Mouse (Mus musculus) thymus, adult 2 months (tissue): Measurements from ENCODE around the gene Med24.

Source experiments
- CTCF ChIP-seq: fragments of 200-500 bp; IDR thresholded peaks from 2 replicates; pipeline ENCODE4 v1.5.1; 2012; ENCODE audit warnings: mild to moderate bottlenecking, control low read depth, low read length, moderate library complexity, borderline replicate concordance; ENCODE audit not compliant: control insufficient read depth, poor library complexity, insufficient read depth; ENCODE audit errors: extremely low read depth
- POLR2A ChIP-seq: fragments of 200-500 bp; IDR thresholded peaks from 2 replicates; pipeline ENCODE4 v1.6.1; 2012; ENCODE audit warnings: mild to moderate bottlenecking, low read length, control low read depth, moderate library complexity; ENCODE audit not compliant: control insufficient read depth, poor library complexity, insufficient read depth; ENCODE audit errors: extremely low read depth

DNA sequence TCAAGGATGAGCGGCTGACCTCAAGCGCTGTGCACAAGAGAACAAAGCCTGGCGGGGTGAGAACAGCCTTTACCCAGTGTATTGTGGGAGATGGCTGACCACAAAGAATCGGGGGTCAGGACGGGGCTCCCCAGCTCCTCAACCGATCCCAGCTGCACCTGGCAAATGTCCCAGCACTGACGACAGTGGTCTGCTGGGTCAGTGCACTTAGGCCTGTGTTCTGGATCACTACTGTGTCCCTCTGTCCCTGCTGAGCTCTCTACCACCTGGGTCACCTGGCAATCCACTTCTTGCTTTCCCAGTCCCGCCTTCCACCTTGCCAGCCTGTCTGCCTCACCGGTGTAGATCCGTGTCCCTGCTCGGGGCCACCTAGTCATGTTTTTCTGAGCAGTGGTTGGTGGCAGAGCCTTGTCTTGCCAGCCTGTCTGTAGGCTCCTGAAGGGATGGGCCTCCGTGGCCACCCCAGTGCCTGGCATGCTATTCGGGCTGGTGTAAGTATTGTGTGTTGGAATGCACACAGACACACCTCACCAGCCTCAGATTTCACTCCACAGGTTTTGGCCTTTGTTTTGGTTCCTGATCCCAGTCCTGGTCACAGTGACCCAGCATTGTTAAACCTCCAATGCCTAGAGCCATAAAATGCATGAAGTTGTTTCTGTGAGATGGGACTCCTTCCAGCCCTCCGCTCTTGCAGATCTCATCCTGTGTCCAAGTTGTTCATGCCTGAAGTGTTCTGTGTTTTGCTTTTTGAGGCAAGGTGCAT lies 32.6 kb downstream of the Med24 start:
- TF ChIP-seq CTCF: no peak
- no peak for TF ChIP-seq POLR2A
